Mouse (Mus musculus) cerebellum, adult 8-10 months (tissue): ENCODE results near the gene Xrcc6.

Experiments used
- DNase-seq: peaks from one replicate; pipeline ENCODE4 v3.0.0; 2022

Xrcc6 gene

GRCm38 (mm10) chr15:82086131-82086530, 98.5 kb downstream of the Xrcc6 start:
- DNase-seq: no peak

GRCm38 (mm10) chr15:82087266-82087665, 99.6 kb downstream of the Xrcc6 start:
- DNase-seq: no peak
